Mouse (Mus musculus) adrenal gland, postnatal 4 days (tissue): ENCODE measurements around the gene Dact3. TPM values are rescaled to one million over a fixed set of nuclear protein-coding genes. Genes with fewer than 3 reads are reported as not detected.

Experiments used
- DNase-seq, 2 experiments: peaks; one replicate each; pipeline ENCODE4 v3.0.0; 2021 to 2022; ENCODE audit warnings: low spot score in 2 of 2, mixed read lengths in 2 of 2
- total RNA-seq, 2 experiments: library from RNA; stranded (reverse); gene quantifications; 2 replicates each; pipeline ENCODE4 v1.2.3; 2021

Gene Dact3
- total RNA-seq, 2 experiments from 2014 or later, result 12.7 to 13.7 TPM

DNA sequence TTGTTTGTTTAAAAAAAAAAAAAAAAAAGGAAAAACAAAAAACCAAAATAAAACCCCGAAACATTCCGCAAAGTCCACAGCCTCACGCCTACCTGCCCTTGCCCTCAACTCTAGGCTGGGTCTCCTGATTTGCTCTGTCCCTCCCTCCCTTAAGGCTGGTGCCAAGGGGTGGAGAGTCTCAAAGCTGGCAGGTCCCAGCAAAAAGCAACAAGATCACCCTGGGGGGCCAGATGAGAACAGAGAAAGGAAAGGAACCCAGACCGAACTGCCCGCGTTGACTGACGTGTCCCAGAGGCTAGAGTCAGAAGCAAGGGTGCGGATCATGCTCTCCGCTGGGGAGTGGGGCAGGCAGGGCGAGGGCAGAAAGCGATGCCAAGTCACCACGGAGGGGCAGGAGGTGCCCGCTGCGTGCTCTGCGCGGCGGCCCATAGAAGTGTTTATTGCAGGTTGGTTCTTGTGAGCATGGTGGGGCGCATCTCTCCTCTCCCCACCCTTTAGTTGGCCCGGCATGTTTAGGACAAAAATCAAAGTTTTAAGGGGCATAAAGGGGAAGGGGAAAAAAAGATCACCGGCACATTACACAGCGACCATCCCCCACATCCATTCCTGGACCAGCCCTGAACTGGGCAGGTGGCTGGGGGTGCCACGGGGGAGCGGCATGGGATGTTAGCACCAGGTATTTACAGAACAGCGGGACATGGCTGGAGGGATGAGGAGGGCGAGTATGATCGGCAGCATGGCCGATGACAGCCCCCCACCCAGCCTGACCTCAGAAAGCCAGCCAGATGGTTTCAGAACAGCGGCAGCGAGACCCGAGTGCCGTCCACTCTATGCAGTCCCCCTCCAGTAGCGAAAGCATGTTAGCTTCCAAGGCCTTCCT, 40.6 kb downstream of the Dact3 start:
- no peak for DNase-seq

DNA sequence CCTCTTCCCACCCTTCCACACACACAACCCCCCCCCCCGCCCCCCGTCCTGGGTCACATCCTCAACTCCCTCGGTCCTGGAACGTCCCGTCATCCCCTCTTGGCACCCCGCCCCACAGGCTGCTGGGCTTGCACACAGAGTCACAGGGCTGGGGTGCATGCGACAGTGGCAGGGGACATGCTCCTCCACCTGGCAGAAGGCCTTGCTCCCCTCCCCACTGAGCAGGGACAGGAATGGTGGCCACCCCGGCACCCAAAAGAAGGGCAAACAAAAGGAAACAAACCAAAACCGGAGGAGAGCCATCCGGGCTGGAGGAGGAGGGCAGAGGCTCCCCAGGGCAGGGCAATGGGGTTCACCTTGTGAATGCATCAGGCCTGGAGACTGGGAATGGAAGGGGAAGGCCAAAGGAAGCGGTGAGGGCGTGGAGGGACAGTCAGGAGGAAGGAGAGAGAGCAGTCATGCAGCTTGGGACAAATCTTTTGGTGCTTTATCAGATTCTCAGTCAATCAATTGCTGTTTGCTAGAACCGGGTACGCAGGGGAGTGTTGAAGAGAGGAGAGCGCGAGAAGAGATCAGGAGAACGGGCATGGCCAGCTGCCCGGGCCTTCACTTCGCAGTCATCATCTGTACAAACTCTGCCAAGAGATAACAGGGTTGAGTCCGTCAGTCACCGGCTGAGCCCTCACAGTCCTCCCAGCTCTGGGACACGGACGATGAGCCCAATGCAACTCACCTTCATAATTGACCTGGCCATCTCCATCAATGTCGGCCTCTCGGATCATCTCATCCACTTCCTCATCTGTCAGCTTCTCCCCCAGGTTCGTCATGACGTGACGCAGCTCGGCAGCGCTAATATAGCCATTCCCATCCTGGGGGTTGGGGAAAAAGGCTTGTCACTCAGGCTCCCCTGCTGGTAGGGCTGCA, 41.5 kb downstream of the Dact3 start:
- DNase-seq, result no peak

DNA sequence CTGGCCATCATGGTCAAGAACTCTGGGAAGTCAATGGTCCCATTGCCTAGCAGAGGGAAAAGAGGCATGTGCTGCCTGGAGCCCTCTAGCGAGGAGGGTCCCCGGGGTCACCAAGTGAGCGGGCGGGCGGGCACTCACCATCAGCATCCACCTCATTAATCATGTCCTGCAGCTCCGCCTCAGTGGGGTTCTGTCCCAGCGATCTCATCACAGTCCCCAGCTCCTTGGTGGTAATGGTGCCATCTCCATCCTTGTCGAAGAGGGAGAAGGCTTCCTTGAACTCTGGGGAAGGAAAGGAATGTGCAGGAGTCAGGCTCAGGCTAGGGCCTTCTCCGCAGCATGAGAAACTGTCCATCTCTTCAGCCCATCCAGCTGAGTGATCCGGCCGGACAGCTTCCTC, 42.3 kb downstream of the Dact3 start:
- no peak for DNase-seq

DNA sequence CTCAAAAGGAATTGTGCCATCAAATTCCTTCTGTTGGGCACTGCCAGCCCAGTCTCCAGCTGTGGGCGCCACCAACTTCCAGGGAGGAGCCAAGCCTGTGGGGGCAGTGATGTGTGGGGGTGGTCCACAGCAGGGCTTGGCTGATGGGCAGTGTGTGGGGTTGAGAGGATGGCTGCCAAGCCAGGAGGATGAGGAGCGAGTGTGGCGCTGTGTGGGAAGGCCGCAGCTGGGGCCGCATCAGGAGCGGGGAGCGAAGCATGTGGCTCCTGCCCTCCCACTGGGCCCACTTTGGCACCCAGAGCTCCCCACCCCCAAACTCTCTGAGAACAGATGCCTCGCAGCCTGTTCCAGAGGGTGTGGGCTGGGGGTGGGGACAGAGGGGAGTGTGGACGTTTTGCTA, 42.9 kb downstream of the Dact3 start:
- DNase-seq, result no peak

DNA sequence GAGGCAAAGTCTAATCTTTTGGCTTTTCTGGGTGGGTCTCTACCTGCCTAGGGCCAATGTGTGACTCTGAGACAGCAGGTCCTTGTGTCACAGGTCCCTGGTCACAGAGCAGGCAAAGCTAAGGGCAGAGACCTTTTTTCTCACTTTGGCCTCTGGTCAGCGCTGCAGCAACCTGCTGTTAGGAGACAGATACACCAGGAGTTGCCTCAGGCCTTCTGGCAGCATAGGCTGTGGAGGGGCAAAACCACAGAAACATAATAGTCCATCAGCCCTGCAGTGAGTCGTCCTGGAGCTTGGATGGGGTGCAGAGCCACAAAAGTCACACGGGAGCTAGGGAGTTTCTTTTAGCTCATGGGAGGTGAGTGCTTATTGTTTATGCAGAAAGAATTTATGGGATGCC, 43.6 kb downstream of the Dact3 start:
- DNase-seq, result no peak

DNA sequence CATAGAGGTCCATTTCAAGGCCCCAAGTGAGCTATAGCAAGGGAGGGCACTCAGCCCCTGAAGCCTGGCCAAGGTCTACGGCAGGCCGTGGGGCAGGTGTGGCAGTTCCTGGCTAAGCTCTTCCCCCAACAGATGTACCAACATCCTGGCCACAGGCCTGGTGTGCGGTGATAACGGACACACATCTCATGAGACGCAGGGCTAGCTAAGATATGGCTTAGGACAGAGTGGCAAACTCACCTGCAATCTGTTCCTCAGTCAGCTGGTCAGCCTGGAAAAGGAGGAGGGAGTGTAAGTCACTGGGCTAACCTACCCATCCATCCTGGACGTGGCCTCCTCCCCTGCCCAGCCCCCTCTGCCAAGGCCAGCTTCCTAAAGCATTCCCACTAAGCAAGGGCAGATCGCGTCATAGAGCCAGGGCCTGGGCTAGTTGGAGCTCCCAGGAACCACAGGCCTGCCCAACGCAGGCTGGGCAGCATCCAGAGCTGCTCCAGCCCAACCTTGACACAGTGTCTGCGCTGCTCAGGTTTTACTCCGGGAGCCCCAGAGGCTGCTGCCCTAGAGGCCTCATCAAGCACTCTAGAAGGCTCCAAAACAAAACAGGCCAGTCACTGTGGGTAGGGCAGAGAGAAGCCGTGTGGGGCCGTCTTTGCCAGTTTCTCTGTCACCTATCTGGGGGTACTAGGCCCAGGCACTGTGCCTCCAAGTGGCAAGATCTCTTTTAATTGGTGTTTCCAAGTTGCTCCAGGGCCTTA, 44.5 kb downstream of the Dact3 start:
- no peak for DNase-seq

DNA sequence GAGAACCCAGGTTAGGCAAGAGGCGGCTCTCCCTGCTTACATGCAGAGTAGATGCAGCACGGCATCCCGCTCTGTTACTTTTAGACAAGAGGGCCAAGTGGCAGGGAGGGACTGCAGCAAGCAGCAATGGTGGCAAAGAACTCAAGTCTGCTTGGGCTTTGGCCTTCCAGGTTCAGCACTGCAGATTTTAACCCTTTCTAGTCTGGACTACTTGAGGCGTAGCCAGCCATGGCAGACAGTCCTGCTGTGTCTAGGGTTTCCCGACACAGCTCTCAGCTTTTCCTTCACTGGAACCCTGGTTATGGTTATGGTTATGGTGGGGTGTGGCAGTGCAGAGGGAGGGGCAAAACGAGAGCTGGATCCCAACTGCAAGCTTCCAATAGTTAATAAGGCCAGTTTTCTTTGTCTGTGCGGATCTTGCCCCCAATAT, 45.0 kb downstream of the Dact3 start:
- DNase-seq, result no peak

DNA sequence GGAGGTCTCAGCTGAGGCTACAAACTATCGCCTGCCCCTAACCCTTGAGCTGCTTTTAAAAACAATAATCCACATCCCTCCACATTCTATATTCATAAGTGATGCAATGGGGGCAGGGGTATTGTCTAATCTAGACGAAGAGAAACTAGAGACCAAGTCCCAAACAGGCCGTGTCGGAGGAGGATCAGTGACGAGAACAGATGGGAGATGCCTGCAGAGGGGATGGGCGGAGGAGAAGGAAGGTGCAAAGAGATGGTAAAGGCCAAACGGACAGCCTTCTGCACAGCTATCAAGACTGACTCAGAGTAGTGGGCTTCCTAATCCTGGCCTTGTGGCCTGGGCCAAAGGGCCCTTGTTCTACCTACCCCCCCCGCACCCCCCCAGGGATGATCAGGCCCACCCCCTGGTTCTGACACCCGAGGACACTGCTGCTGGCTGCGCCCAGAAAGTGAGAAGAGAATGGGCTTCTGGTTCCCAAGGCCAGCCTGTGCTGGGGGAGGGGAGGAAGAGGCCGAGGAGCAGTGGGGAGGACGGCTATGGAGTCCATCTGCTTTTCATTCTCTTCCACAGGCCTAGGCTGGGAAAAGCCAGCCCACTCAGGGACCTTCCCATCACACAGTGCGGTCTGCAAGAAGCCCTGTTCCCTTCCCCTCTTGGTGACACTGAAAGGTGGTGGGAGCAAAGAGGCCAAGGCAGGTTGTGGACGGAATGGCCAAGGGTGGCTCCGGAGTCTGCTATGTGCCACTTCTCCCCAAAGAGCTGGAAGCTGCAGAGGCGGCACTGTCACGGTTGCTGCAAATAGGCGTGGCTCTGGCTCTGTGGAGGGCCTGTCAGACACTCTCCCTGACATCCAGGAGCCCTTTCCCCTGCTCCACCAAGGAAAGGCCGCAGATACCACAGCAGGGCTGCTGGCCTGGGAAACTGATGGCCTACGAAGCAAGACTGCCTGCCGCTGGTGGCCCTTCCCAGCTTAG, 46.0 kb downstream of the Dact3 start:
- no peak for DNase-seq

DNA sequence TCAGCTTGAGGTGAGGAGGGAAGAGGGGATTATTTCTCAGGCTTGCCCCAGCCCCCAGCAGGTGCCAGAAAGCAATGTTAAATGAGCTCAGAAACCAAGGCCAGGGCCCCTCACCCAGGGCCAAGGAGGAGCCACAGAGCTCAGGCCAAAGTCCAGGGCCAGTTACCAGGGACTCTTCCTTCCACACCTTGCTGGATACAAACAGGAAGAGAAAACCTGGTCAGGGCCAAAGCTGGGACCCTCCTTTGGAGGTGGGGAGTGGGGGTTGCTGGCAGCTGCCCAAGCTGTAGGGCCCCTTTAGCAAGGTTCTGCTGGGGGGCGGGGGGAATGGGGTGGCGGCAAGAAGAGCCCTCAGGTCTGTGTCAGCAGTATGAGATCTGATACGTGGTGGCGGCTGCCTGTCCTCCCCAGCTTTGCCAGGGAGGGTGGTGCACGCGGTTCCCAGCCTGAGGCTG, 46.8 kb downstream of the Dact3 start:
- no peak for DNase-seq

DNA sequence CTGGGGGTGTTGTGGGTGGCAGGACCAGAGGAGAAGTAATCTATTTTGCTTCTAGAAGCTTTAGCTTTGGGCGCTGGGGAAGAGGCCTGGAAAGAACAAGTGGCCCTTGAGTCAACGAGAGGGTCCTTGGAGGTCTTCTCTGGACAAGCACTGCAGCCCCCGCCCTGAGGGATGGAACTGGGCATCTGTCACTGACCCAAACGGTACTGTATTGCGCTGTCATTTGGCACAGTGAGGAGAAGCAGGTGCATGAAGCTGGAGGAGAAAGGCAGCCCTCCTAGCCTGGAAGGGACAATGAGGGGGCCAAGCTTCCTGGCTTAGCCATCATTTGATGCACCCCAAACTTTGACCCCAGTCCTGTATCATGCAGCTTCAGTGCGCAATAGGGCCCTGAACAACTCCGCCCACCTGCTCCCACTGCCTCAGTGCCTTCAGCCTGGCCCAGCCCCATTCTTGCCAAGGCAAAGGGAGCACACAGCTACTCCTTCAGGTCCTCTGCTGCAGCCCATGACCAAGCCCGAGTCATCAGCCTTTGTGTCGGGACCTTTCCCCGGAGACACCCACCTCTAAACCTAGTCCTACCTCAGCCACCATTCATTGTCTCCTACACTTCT, 47.4 kb downstream of the Dact3 start:
- DNase-seq, result no peak

DNA sequence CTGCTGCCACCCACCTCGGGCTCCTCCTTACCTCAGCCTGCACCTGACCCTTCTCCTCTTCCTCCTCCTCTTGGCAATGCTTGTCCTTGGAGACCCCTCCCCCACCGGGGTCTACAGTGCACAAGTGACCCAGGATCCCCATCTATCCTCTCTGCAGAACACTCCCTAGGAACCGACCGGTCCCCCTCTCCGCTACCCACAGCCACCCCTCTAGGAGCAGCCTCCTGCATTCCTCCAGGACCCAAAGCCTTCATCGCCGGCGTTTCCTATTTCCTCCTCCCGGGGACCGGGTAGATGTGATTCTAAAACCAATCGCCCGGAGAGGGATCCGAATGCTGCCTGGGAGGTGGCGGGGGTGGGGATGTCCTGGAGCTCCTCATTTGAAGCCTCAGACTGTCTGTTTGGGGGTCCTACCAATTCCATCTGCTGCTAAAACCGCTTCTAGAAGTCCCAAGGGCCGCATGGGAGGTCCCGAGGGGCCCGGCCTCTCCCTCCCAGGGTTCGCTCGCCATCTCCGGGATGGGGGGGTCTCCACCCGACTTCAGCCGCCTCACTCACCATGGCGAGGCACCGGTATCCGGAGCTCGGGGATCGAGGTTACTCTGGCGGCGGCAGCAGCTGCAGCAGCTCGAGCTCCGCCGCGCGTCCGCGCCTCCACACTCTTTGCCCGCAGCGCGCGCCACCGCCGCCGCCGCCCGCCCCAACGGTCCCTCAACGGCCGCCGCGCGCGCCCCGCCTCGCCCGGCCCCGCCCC, 48.3 kb downstream of the Dact3 start:
- no peak for DNase-seq

DNA sequence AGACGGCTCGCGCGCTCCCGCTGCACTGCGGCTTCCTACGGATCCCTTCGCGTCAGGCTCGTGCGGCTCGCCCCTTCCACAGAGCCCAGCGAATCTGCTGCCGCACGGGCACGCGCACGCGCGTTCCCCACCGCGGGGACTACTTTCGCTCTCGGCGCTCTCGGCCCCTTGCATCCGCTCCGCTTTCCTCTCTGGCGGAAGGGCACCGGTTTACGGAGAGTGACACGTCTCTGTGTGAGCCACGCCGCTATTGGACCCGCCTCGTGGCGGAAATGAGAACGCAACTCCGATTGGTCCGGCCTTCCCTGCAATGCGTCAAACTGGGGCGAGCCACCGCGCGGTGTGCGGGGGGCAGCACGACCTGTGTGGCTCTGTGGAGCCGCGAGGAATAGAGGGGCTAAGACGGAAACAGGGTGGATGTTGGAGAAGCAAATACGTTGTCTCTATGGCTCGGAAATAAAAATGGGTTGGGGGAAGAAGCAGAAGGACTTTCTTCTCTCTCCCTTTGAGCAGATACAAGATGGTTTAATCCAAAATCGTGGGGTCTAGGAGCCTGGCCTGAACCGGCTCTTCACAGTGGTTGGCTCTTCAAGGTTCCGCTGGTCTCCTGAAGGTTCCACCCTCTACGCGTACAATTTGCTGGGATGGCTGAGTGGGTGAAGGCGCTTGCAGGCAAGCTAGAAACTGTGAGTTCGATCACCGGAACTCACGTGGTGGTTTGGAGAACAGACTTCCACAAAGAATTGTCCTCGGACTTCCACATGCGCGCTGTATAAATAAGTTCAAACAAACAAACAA, 49.1 kb downstream of the Dact3 start, which contains the start of gene Calm3:
Gene Calm3, minus strand, starts transcription at position 78 of the 798 bp plus-strand sequence.
- DNase-seq, result peak; percentile 99

DNA sequence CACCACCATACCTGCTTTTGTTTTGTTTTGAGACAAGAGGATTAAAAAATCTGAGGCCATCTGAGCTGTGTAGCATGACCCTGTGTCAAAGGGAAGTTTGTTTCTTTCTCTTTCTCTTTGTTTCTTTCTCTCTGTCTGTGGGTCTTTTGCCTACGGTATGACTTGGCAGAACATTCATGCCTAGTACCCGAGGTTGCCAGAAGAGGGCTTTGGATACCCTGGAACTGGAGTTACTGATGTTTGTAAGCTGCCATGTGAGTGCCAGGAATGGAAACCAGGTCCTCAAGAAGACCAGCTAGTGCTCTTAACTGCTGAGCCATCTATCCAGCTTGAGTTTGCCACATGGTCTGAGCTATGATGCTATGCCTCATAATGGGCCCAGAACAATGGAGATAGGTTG, 53.2 kb downstream of the Dact3 start:
- no peak for DNase-seq

DNA sequence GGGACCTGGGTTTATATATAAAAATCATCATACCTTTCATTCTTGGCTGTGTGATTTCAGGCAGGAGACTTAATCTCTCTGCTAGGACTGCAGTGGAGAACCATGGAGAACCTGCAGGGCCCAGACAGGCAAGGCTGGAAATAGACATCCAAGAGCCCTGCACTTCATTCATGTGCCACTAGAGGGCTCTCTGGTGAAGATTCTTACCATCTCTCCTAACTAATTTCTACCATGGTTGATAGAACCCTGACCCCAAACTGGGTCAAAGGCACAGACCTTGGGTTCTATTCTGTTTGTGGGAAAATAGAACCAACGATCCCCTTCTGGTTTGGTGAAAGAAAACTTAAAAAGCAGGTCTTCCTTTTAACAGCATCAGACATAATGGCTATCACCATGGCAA, 55.7 kb downstream of the Dact3 start:
- DNase-seq, result no peak

DNA sequence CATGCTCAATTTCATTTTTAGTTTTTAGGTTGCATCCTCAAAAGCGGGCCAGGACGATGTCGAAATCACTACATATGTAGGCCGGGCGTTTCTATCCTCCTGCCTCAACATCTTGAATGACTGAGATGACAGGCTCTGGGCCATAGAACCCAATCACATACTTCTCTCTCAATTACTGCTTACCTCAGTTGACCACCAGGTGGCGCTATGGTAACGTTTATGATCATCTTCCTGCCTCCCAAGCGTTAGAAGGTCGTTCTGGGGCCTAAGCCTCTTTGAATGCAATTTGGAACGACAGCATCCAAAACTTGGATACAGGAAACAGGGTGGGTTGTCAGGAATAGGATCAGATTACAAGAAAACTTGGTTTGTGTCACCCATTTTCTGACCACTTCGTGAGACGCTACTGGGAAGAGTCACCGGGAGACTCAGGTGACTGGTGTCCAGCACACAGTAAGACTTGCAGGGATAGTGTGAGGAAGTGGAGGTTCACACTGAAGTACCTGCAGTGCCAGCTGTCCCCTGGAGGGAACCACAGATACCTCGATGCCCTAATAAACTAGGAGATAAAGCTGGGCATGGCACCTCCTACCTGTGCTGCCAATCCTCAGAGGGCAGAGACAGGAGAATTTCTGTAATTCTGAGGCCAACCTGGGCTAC, 57.0 kb downstream of the Dact3 start:
- DNase-seq, result peak; percentile 66 to 74

DNA sequence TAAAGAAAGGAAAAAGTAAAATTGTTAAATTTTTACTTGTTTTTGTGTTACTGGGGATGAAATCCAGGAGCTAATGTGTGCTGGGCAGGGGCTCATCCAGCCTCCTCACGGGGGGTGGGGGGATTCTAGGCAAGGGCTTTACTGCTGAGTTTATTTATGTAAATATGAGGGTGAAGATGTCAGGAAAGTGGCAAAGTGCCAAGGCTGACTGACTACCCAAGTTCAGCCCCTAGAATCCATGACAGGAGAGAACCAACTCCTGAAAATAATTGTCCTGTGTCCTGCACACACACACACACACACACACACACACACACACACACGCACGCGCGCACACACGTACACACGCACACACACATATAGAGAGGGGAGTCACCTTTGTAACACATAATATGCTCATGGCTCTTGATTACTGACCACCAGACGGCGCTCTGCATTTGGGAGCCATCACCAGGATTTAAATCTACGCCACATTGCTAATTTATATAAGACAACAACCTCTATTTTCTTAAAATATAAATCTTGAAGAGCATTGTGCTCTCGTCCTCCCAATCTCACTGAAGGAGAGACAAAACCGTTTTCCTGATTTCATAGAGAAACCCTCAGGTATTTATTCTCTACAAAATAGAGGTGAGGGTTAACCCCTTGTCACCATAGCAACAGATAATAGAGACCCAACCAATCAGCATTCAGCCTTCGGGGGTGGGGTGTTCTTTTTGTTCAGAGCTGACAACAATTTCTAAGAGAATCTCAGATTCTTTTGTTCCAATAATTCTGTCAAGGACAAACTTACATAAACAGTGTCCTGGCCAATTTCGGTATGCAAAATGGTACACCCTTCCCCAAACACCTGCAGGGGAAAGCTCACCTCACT, 57.8 kb downstream of the Dact3 start:
- no peak for DNase-seq
